Mouse (Mus musculus): Measurements from ENCODE around the gene Adam15. TPM values are rescaled to one million over a fixed set of nuclear protein-coding genes. Genes with fewer than 3 reads are reported as not detected.

Gene Adam15
- total and polyA plus RNA-seq, 3 experiments = 15.3 to 43.2 TPM; not detected in 1

DNA sequence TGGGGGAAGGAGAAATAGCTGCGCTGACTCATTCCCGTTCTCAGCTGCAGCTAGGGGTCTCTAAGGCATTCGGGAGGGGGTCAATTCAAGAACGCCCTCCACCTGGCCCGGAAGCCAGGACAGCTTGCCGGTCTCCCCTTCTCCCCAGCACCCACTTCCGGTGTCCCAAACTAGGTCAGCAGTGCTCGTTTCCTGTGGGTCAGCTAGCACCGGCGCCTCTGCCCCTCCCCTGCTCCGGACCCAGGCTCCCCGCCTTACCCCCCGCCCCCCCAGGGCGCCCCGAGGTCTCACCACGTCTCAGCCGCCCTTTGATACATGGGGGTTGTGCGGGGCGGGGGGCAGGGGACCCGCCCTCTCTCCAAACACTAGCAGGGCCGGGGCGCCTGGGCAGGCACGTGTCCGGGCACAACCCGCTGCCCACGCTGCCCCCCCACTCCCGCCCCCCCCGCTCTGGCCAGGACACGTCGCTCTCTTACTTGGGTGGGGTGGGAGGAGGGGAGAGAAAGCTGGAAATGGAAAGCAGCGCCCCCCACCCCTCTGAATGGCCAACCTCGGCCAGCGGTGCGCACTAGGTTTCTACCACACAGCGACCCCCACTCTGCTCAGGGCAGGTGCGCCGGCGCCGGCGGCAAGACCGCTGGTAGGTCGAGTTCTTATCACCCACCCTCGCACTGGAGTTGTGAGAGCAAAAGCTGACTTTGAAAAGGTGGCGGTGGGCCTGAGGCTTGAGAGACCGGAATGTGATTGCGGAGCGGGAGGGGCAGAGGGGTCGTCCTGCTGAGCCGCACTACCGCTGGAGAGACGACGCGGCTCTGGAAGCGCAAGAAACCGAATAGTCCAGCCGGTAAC, 42.1 kb upstream of the Adam15 start:
- Histone ChIP-seq H3K4me3 (ENCODE audit: control insufficient read depth in 1 of 2, insufficient read depth in 1 of 2, low read depth in 2 of 2, low read length in 2 of 2) (peak overlapping the region; percentile 86 to 94), H3K79me2 (ENCODE audit: control insufficient read depth, insufficient read depth, low read length, poor library complexity) (peaks cover 16% of the 10 kb centered on the region), H3K36me3 (ENCODE audit: control insufficient read depth in 1 of 2, insufficient read depth in 2 of 2, low read length in 2 of 2) (peaks cover 0 to 32% of the 10 kb centered on the region in 2 experiments; a peak in 2 of 4 replicates), H3K9ac (ENCODE audit: control insufficient read depth, low read depth, low read length, poor library complexity, severe bottlenecking) (peak overlapping the region; percentile 83), H3K4me1 (ENCODE audit: control insufficient read depth in 1 of 2, insufficient read depth in 2 of 2, low read length in 2 of 2) (peaks cover 14 to 43% of the 10 kb centered on the region in 2 experiments), H3K9me3 (replicated peaks; ENCODE audit: insufficient read depth, low read length) (no peaks in the 10 kb centered on the region), H3K27me3 (ENCODE audit: control insufficient read depth in 1 of 2, insufficient read depth in 2 of 2, low read length in 2 of 2) (no peaks in the 10 kb centered on the region), H3K27ac (ENCODE audit: control insufficient read depth, low read depth, low read length) (peak overlapping the region; percentile 82)
- peak; percentile 68 for DNase-seq (ENCODE audit: low read depth, low spot score)
- TF ChIP-seq ETS1 (IDR thresholded peaks at IDR 0.05; ENCODE audit: low read depth, low read length) = peak; percentile 33; the same call in 1 of the 2 replicates
- TF ChIP-seq ELF1 (IDR thresholded peaks at IDR 0.05; ENCODE audit: low read depth, low read length) = peak; percentile 55; the same call in 1 of the 2 replicates
- no peak for TF ChIP-seq ZKSCAN1 (IDR thresholded peaks at IDR 0.05; ENCODE audit: low read depth, low read length)
- peak; percentile 36; the same call in 1 of the 2 replicates for TF ChIP-seq TCF12 (IDR thresholded peaks at IDR 0.05; ENCODE audit: low read depth, low read length)
- no peak for TF ChIP-seq TAL1 (IDR thresholded peaks at IDR 0.05; ENCODE audit: low read length)
- TF ChIP-seq RAD21 (IDR thresholded peaks at IDR 0.05; ENCODE audit: low read depth, low read length) = no peak
- no peak for TF ChIP-seq CHD2 (IDR thresholded peaks at IDR 0.05; ENCODE audit: low read length)
- no peak for TF ChIP-seq POLR2AphosphoS2 (IDR thresholded peaks at IDR 0.05; ENCODE audit: low read length)
- TF ChIP-seq KAT2A (conservative IDR thresholded peaks at IDR 0.05; ENCODE audit: low read depth, low read length) = no peak
- no peak for TF ChIP-seq TBP (IDR thresholded peaks at IDR 0.05; ENCODE audit: low read depth, low read length)
- no peak for TF ChIP-seq SMC3 (IDR thresholded peaks at IDR 0.05; ENCODE audit: low read depth, low read length)
- TF ChIP-seq MXI1 (IDR thresholded peaks at IDR 0.05; ENCODE audit: low read depth, low read length) = peak; percentile 63
- peak; percentile 42; the same call in 1 of the 2 replicates for TF ChIP-seq MAX (IDR thresholded peaks at IDR 0.05; ENCODE audit: low read length)
- no peak for TF ChIP-seq USF2 (IDR thresholded peaks at IDR 0.05; ENCODE audit: borderline replicate concordance in 1 of 2, insufficient read depth in 1 of 2, low read depth in 1 of 2, low read length in 2 of 2)
- peak; percentile 31 for TF ChIP-seq NELFE (IDR thresholded peaks at IDR 0.05; ENCODE audit: low read depth, low read length)
- TF ChIP-seq MYB (IDR thresholded peaks at IDR 0.05; ENCODE audit: low read depth, low read length) = no peak
- TF ChIP-seq GATA1 (IDR thresholded peaks at IDR 0.05; ENCODE audit: low read depth, low read length) = 0 out of 2 replicates have a peak, but pooled peaks have one; percentile 22
- TF ChIP-seq MAFK (IDR thresholded peaks at IDR 0.05; ENCODE audit: borderline replicate concordance, low read depth, low read length) = no peak
- TF ChIP-seq EP300 (IDR thresholded peaks at IDR 0.05; ENCODE audit: low read depth in 1 of 2, low read length in 2 of 2) = no peak
- TF ChIP-seq RCOR1 (IDR thresholded peaks at IDR 0.05; ENCODE audit: low read depth, low read length) = no peak
- no peak for TF ChIP-seq ZNF384 (IDR thresholded peaks at IDR 0.05; ENCODE audit: low read depth, low read length)
- TF ChIP-seq HCFC1 (IDR thresholded peaks at IDR 0.05; ENCODE audit: low read depth, low read length) = peak; percentile 50; the same call in 1 of the 2 replicates
- no peak for TF ChIP-seq MEF2A (IDR thresholded peaks at IDR 0.05; ENCODE audit: extremely low read depth, insufficient replicate concordance, low read depth, low read length, poor library complexity, severe bottlenecking)
- no peak for TF ChIP-seq E2F4 (IDR thresholded peaks at IDR 0.05; ENCODE audit: borderline replicate concordance, low read depth, low read length)
- peak in 1 of 2 experiments; percentile 27; a peak in 2 of 4 replicates for TF ChIP-seq POLR2A (IDR thresholded peaks at IDR 0.05; ENCODE audit: control insufficient read depth in 1 of 2, insufficient read depth in 1 of 2, low read depth in 1 of 2, low read length in 2 of 2, poor library complexity in 1 of 2)
- TF ChIP-seq MAZ (IDR thresholded peaks at IDR 0.05; ENCODE audit: low read depth, low read length) = peak; percentile 20; the same call in 1 of the 2 replicates
- TF ChIP-seq GABPA (IDR thresholded peaks at IDR 0.05; ENCODE audit: low read depth, low read length) = no peak
- TF ChIP-seq CTCF (IDR thresholded peaks at IDR 0.05 in 2 of 3, conservative IDR thresholded peaks at IDR 0.05 in 1 of 3; ENCODE audit: control insufficient read depth in 1 of 3, insufficient read depth in 1 of 3, low read depth in 2 of 3, low read length in 3 of 3, poor library complexity in 1 of 3, severe bottlenecking in 1 of 3) = no peak
- no peak for TF ChIP-seq POLR2AphosphoS5 (IDR thresholded peaks at IDR 0.05; ENCODE audit: borderline replicate concordance, low read depth, low read length)
- no peak for TF ChIP-seq BHLHE40 (IDR thresholded peaks at IDR 0.05; ENCODE audit: borderline replicate concordance, low read depth, low read length)
- TF ChIP-seq USF1 (IDR thresholded peaks at IDR 0.05; ENCODE audit: low read depth, low read length) = 0 out of 2 replicates have a peak, but pooled peaks have one; percentile 2
- no peak for TF ChIP-seq ZMIZ1 (IDR thresholded peaks at IDR 0.05; ENCODE audit: low read depth, low read length)
- peak; percentile 70 for TF ChIP-seq NRF1 (IDR thresholded peaks at IDR 0.05; ENCODE audit: insufficient read depth, low read depth, low read length, poor library complexity, severe bottlenecking)
- no peak for TF ChIP-seq JUND (IDR thresholded peaks at IDR 0.05; ENCODE audit: low read depth, low read length)
- TF ChIP-seq ZC3H11A (IDR thresholded peaks at IDR 0.05; ENCODE audit: low read depth, low read length) = no peak

All from MEL (cell line).